Mouse (Mus musculus): ENCODE measurements around the gene Suclg2.

GRCm38 (mm10) chr6:95552339-95552950 lies 166.2 kb downstream of the Suclg2 start:
- no peak for TF ChIP-seq POLR2A (IDR thresholded peaks at IDR 0.05; ENCODE audit: borderline replicate concordance, insufficient read depth, low read length)
- TF ChIP-seq CTCF (IDR thresholded peaks at IDR 0.05; ENCODE audit: borderline replicate concordance, insufficient read depth, low read depth, low read length): no peak

Data from cerebellum, adult 2 months (tissue).